Mouse (Mus musculus) liver, embryonic 14.5 days (tissue): Measurements from ENCODE around the gene Fam166a.

Source experiments
- CTCF ChIP-seq: IDR thresholded peaks from 2 replicates; pipeline ENCODE4 v1.5.1; 2016; ENCODE audit warnings: antibody characterized with exemption, low read depth, control low read depth
- EP300 ChIP-seq: IDR thresholded peaks from 2 replicates; pipeline ENCODE4 v1.6.1; 2016; ENCODE audit warnings: antibody characterized with exemption, low read depth

GRCm38 (mm10) chr2:25240723-25241437 is 22.3 kb downstream of the Fam166a start:
- no peak for TF ChIP-seq CTCF
- TF ChIP-seq EP300, result no peak
